Mouse (Mus musculus) layer of hippocampus, postnatal 36 days (tissue): ENCODE data around the gene Drc3. TPM values are rescaled to one million over a fixed set of nuclear protein-coding genes. Genes with fewer than 3 reads are reported as not detected.
"Not testable (repeated sequence)": the region's sequence is repeated elsewhere in the genome, so short reads cannot be mapped to it uniquely, and the experiment has no call there.

Source experiments
- DNase-seq, 2 experiments: peaks; one replicate each; pipeline ENCODE4 v3.0.0; 2022
- total RNA-seq, 2 experiments: library from RNA; stranded (reverse); gene quantifications; 2 replicates each; pipeline ENCODE4 v1.2.3; 2021

Drc3 gene
- total RNA-seq, 2 experiments from 2014 or later: 6.7 to 7.6 TPM

- no peak for DNase-seq
Measured at GRCm38 (mm10) chr11:60397172-60397571, 44.0 kb downstream of the Drc3 start.

DNA sequence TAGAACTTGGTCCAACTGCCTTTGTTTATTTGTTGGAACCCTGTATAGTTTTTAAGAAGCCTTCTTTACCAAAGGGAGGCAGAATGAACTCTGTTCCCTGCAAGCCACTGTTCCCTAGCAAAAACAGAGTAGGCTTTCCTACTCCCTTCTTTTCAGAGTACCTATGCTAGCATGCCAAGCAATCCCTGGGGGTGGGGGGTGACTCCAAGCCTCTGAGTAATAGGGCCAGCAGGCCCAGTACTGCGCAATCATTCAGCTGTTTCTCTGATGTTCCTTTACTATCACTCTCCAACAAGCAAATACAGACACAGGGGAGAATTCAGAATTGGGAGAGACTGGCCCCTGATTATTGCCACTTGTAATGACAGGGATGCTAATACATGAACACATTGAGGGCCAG lies 53.5 kb downstream of the Drc3 start:
- DNase-seq: no peak

GRCm38 (mm10) chr11:60412173-60412572 lies 59.0 kb downstream of the Drc3 start:
- DNase-seq: peak in 1 of 2 experiments; percentile 50

DNA sequence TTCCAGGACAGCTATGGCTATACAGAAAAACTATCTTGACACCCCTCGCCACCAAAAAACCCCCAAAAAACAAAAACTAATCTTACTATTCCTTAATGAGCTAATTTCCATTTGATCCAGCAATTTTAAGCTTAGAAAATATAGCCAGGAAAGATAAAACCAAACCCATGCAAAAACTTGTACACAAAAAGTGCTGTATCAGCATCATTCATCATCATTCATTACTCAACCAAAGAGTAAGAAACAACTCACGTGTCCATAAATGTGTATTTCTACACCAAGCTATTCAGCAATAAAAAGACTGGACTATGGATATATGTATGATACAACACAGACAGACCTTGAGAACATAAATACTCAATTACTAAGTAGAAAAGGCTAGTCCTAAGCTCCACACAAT lies 59.8 kb downstream of the Drc3 start:
- no peak for DNase-seq

DNA sequence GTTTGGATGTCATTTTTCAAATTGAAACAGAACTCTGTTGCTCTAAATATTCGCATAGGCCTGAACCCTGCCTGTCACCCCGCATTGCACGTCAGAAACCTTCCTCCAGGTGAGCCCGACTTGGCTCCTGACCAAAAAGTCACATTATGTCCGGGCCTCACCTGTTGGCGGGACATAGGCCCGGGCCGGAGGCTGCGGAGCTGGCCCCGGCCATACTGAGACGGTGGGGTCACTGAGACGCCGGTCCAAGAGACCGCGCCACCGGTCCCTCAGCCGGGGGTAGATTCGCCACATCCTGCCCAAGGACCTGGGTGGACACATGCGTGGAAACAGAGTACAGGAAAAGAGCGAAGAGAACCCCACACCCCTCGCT lies 63.4 kb downstream of the Drc3 start:
- no peak for DNase-seq

DNA sequence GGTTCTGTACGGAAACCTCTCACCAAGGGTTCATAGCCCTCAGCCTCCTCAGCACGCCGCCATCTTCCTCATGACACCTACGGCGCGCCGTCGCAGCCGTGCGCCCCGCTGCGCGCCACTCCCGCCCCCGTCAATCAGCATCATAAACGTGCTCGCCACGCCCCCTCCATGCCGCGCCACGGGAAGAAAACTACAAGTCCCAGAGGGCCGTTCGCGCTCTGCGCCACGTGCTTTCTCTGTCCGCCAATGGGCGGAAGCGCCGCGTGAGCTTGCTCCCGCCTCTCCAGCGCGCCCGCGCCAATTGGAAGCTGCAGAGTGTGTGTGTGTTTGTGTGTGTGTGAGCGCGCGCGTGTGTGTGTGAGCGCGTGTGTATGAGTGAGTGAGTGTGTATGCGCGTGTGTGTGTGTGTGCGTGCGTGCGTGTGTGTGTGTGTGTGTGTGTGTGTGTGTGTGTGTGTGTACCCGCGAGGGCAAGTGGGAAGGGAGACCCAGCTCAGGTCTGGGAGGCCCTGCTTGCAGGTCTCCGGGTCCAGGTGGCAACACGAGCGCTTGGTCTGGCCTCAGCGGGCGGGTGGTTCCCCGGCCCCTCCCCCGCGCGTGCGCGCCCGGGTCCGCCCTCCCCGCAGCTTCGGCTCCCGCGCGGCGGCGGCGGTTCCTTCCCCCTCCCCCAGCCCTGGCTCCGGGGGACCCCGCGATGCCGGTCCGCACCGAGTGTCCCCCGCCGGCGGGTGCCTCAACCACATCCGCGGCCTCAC lies 64.0 kb downstream of the Drc3 start, which contains the start of gene Gid4:
TSS of gene Gid4 (plus strand) at position 183 of the 754 bp plus-strand sequence.
- peak; percentile 98 to 99 for DNase-seq

- peak in 1 of 2 experiments; percentile 25 for DNase-seq
Measured at GRCm38 (mm10) chr11:60417717-60418472, 64.8 kb downstream of the Drc3 start, which contains the start of gene Atpaf2. Gene Atpaf2, minus strand, starts transcription at chr11:60418457.

GRCm38 (mm10) chr11:60418473-60418803 lies 65.3 kb downstream of the Drc3 start:
- DNase-seq: no peak

GRCm38 (mm10) chr11:60422046-60422668 lies 69.0 kb downstream of the Drc3 start:
- no peak for DNase-seq

DNA sequence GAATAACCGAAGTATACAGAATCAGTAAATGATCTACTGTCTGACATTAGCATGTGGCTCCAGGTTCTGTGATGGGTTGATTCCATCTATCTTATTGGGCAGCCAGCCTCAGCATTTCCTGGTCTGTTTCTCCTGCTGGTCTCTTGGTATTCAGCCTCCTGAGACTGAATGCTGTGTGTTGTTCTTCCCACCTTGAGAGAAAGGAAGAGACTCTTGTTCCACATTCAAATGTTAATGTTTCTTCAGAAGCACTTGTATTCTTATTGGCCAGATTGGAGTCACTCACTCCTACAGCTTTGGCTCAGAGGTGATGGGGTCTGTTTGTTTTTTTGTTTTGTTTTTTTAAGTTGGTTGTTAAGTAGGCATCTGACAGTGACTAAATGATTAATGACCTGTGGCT lies 69.9 kb downstream of the Drc3 start:
- no peak for DNase-seq

DNA sequence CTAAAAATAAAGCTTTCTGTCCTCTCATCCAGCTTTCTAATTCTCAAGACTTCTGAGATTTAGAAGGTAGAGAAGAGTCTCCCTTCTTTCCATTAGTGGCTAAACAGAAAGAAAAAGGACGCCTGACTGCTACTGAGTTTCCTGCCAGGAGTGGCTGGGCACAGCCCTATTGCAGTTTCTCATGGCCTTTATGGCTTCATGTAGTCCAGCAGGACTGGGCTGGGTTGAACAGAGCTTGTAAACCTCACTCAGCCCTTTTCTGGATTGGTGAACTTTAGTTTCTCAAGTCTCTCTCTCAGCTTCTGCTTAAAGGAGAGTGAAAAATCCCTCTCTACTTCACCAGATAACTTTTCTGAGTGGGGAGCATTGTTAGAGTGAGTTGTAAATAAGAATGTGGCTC lies 73.3 kb downstream of the Drc3 start:
- no peak for DNase-seq

DNA sequence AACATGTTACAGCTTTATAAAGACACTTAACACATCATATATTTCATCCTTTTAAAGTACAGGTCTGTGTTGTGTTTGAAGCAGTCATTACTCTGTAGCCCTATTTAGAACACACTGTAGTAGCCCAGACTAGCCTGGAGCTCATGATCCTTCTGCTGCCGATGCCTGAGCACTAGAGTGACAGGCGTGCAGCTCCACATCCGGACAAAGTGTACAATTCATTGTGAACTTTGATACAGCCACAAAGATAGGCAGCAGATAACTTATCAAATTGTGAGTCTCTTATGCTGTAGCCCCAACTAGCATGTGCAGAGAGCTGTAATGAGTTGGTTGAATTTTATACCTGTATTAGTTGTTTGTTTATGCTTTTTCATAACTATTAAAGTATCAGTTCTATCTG lies 74.5 kb downstream of the Drc3 start:
- no peak for DNase-seq

- DNase-seq: no peak
Measured at GRCm38 (mm10) chr11:60433501-60433900, 80.4 kb downstream of the Drc3 start.

DNA sequence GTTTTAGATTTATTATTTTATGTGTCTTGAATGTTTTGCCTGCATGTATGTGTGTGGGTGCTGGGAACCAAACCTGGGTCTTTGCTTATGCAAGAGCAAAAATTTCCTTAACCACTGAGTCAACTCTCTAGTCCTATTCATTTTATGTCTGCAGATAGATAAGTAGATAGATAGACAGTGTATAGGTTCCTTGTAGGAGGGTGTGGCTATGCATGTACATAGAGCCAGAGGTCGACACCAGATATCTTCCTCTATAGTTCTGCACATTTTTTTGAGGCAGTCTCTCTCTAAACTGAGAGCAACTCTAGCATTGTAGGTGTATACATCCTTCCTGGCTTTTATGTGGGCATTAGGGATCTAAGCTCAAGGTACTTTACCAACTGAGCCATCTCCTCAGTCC lies 82.0 kb downstream of the Drc3 start:
- DNase-seq: no peak

GRCm38 (mm10) chr11:60436618-60437017 lies 83.5 kb downstream of the Drc3 start:
- DNase-seq: no peak

GRCm38 (mm10) chr11:60439621-60440020 lies 86.5 kb downstream of the Drc3 start:
- not testable (repeated sequence) for DNase-seq

DNA sequence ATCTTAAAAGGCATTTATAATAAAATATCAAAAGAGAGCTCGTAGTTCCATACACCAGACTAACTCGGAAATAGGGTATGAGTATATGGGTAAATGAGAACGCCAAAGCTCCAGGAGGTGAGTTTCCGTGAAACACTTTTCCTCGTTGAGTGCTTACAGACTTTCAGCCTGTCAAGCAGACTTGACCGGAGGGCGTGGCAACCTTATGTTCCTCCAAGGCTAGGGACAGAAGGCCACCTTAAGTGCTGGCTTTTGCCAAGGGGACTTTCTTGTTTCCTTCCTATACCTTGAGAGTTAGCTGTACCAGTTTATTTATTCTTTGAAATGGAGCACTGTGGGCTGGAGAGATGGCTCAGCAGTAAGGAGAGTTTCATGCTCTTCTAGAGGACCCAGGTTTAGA lies 87.0 kb downstream of the Drc3 start:
- no peak for DNase-seq

DNA sequence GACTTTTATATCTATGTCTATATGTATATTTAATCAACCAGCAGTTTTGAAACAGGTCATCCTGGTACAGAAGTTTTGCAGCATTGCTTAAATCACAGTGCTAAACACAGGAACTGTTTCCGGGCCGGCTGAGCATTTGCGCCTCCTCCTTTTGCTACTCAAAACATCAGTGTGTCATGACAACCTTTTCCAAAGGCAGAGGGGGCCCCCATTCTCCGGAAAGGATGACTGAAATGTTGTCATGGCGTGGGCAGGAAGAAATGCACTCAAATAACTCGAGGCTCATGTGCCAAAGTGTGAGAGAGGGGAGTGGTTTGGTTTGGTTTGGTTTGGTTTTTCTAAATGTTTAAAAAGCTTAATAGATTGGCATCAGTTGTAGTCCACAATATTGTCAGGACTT lies 89.8 kb downstream of the Drc3 start:
- no peak for DNase-seq

Other genes starting within 250 kb of the Drc3 start
- gene Rai1, start 248.3 kb upstream of the Drc3 start, total RNA-seq: 10 to 100 TPM; 67.9 to 76.3 TPM
- 10 to 100 TPM; 47.1 to 56.2 TPM for gene Srebf1, start 130.7 kb upstream of the Drc3 start, total RNA-seq
- 100 to 1,000 TPM; 170 to 180 TPM for gene Tom1l2, start 424 bp upstream of the Drc3 start, total RNA-seq
- gene Gid4, start 63.8 kb downstream of the Drc3 start, total RNA-seq: 10 to 100 TPM; 54.5 to 54.8 TPM
- gene Atpaf2, start 65.1 kb downstream of the Drc3 start, total RNA-seq: 10 to 100 TPM; 27.7 to 29.3 TPM
- 10 to 100 TPM; 69.0 to 78.3 TPM for gene Drg2, start 101.3 kb downstream of the Drc3 start, total RNA-seq
- gene Myo15, start 116.0 kb downstream of the Drc3 start, total RNA-seq: under 1 TPM; 0.10 TPM
- 10 to 100 TPM; 54.0 to 58.5 TPM for gene Alkbh5, start 183.1 kb downstream of the Drc3 start, total RNA-seq